Mouse (Mus musculus): ENCODE results near the gene Zfp217.
"Not testable (repeated sequence)": the region's sequence is repeated elsewhere in the genome, so short reads cannot be mapped to it uniquely, and the experiment has no call there.

Gene Zfp217

GRCm38 (mm10) chr2:170147661-170148153 lies at the start of gene Zfp217:
Zfp217 (minus strand) TSS chr2:170148103.
- peak; percentile 72 for DNase-seq (ENCODE audit: low spot score)

DNA sequence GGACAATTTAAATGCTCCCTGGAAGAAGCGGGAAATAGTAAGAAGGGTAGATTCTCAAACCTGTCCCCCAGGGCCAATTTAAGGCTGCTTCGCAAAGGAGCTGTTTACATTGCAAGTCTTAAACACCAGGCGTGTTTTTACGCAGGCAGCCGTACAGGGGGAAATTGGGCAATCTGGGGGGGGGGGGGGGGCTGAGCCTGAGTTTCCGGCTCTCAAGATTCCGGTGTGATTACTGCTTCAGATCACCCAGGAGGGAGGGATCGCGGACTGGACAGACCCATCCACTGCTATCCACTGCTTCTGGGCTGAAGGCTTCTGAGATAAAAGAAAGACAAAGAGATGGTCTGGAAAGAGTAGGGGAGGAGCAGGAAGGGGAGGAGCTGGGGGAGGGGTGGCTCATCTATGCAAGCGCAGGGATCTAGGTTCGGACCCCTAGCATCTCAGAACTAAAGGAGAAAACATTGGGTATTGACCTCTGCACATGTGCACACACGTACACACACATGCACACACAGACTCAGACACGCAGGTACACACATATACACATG lies 47.7 kb upstream of the Zfp217 start:
- no peak for DNase-seq (ENCODE audit: low spot score)

GRCm38 (mm10) chr2:170194845-170195244 lies 46.9 kb upstream of the Zfp217 start:
- DNase-seq (ENCODE audit: low spot score) = no peak

DNA sequence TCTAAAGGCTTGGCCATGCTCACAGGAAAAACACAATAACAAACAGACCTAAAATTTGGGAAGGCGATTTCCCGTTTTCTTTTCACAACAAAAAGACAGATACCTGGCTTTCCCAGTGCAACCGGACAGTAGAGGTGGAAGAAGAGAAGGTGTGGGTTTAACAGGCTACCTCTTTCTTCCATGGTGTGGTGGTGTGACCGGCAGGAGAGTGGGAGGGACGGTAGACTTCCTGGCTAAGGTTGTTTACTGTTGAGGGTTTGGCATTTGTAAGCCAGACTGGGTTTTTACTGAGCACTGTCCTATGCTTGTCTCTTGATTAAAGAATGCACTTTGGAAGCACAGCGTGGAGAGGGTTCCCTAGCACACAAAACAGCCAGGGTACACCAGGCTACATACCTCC lies 45.9 kb upstream of the Zfp217 start:
- no peak for DNase-seq (ENCODE audit: low spot score)

- DNase-seq (ENCODE audit: low spot score) = no peak
These were observed 45.3 kb upstream of the Zfp217 start for GRCm38 (mm10) chr2:170193211-170193610.

DNA sequence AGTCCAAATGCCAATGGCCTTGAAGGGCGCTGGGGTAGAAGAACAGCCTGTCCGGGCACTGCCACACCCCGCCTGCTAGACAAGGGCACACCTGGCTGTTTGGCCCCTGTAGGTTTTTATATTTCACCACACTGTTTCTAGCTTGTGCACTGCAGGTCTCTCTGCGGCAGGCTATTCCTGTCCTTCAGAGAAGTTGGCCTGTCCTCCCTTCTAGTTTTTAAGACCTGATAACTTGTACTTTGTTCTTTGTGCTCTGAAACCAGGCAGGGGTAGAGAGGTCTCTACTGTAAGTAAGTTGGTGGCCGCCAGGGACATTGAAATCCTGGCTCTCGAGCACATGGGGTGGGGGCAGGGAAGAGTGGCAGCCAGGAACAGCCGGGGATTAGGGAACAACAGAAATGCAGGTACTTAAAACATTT lies 44.8 kb upstream of the Zfp217 start:
- DNase-seq (ENCODE audit: low spot score) = no peak

- no peak for DNase-seq (ENCODE audit: low spot score)
These were observed 40.8 kb upstream of the Zfp217 start for GRCm38 (mm10) chr2:170188721-170189120.

- no peak for DNase-seq (ENCODE audit: low spot score)
These were observed 37.4 kb upstream of the Zfp217 start for GRCm38 (mm10) chr2:170185137-170185837.

DNA sequence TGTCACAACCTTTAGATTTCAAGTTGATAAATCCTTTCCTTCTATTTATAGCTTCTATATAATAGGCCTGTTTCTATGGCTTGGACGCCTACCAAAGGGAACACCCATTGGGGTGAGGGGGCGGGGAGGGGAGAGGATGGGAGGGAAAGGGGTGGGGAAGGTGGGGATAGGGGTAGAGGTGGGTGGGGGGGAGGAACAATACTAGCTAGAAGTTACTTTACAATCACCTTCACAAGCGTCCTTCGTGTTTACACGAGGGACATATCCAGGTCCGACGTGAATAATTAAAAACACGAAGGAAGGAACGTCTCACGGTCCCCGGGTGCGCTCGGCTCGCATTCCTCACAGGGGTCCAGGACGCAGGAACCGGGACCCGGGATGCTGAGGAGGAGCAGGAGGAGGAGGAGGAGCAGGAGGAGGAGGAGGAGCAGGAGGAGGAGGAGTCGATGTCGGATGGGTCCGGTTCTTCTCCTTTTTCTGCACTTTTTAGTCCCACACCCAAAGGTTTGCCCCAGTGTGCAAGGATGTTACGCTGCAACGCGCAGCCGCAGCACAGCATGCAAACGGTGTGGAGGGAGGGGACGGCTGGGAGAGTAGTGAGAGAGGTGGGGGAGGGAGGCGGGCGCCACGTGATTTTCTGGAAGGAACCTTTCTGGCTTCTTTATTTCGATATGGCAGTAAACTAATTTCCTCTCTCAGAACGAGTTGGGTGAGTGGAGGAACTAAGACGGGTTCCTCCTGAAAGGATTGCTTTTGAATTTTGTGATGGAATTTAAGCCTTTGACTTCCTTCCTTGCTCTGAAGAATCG lies 36.5 kb upstream of the Zfp217 start:
- DNase-seq (ENCODE audit: low spot score) = peak; percentile 79

GRCm38 (mm10) chr2:170183851-170184174 lies 35.9 kb upstream of the Zfp217 start:
- no peak for DNase-seq (ENCODE audit: low spot score)

DNA sequence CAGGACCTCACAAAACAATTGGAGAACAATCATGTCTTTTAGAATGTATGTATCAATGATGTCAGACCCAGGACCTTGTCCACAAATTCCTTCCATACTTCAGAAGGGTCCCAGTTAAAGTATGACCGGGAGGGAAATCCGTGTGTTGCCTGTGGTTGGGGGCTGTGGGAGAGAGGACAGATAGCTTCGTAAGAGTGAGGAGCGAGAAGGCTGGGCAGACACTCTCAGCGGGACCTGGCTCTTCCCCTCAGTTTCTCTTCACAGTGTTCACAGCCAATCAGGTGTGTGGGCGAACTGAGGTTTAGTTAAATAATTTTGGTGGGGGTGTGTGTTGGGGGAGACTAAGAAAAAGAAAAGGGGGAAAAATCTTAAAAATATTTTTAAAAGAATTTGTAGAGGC lies 34.0 kb upstream of the Zfp217 start:
- no peak for DNase-seq (ENCODE audit: low spot score)

- DNase-seq (ENCODE audit: low spot score) = not testable (repeated sequence)
These were observed 32.9 kb upstream of the Zfp217 start for GRCm38 (mm10) chr2:170180769-170181168.

GRCm38 (mm10) chr2:170179317-170179716 lies 31.4 kb upstream of the Zfp217 start:
- no peak for DNase-seq (ENCODE audit: low spot score)

- DNase-seq (ENCODE audit: low spot score) = no peak
These were observed 29.4 kb upstream of the Zfp217 start for GRCm38 (mm10) chr2:170177323-170177722.

DNA sequence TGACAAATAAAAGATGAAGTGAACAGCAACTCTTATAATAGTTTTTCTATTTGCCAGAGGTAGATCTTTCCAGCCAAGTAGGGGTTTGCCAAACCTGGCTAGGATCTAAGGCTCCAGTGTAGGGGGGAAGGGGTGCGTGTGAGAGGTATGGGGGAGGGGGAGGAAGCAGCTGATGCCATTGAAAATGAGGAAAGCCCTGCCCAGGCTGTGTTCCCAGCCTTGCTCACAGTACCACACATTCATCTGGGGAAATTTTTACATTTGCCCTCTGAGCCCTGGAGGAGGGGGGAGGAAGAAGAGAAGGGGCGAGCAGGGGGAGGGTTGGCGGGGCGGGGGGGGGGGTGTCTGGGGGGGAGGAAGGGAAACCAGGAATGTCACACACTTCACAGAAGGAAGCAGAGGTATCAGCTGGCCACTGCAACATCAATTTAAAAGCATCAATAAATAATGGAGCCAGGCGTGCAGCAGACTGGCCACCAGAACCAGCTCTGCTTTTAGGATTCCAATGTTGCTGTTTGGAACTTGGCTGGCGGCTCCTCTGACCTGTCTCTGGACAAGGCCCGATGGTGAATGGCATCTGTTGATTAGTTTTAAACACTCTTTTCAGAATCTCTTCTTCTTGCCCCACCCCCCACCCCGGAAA lies 28.5 kb upstream of the Zfp217 start:
- no peak for DNase-seq (ENCODE audit: low spot score)

- DNase-seq (ENCODE audit: low spot score) = no peak
These were observed 27.8 kb upstream of the Zfp217 start for GRCm38 (mm10) chr2:170175661-170176150.

- no peak for DNase-seq (ENCODE audit: low spot score)
These were observed 27.3 kb upstream of the Zfp217 start for GRCm38 (mm10) chr2:170175190-170175589.

GRCm38 (mm10) chr2:170169062-170169461 lies 21.2 kb upstream of the Zfp217 start:
- no peak for DNase-seq (ENCODE audit: low spot score)

- DNase-seq (ENCODE audit: low spot score) = no peak
These were observed 17.7 kb upstream of the Zfp217 start for GRCm38 (mm10) chr2:170165649-170166048.

GRCm38 (mm10) chr2:170163671-170164462 lies 16.0 kb upstream of the Zfp217 start:
- no peak for DNase-seq (ENCODE audit: low spot score)

DNA sequence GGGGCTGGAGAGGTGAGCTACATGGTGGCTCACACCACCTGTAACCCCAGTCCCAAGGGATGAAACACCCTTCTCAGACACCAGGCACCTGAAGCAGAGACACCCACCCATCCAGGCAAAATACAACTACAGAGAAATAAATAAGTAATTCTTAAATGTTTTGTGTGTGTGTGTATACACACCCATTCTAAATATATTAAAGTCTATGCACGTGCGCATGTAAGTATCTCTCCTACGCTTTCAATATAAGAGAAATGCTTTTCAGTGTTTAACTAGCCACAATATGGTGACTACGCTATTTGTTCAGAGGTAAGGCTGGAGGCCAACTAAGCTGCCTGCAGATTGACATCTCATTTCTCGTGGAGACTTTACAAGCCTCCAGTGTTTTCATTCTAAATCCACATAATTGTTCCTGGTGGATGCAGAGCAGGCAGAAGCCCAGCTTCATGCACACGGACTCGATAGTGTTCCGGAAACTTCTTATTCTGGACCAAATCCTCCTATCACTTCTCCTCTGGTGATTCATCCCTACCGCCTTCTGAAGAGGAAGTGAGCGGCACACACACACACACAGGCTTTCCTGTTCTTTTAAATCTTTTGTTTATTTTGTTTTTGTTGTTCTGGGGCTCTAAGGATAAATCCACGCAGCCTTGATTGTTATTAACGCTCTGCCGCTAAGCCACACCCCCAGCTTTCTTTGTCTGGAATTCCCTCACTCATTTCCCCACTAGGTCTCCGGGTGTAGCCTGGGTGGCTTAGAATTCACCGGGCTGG lies 12.1 kb upstream of the Zfp217 start:
- no peak for DNase-seq (ENCODE audit: low spot score)
